Mouse (Mus musculus): ENCODE measurements around the gene Cers2. TPM values are rescaled to one million over a fixed set of nuclear protein-coding genes. Genes with fewer than 3 reads are reported as not detected.

The Cers2 gene
- polyA plus RNA-seq (2021) = 366 TPM

DNA sequence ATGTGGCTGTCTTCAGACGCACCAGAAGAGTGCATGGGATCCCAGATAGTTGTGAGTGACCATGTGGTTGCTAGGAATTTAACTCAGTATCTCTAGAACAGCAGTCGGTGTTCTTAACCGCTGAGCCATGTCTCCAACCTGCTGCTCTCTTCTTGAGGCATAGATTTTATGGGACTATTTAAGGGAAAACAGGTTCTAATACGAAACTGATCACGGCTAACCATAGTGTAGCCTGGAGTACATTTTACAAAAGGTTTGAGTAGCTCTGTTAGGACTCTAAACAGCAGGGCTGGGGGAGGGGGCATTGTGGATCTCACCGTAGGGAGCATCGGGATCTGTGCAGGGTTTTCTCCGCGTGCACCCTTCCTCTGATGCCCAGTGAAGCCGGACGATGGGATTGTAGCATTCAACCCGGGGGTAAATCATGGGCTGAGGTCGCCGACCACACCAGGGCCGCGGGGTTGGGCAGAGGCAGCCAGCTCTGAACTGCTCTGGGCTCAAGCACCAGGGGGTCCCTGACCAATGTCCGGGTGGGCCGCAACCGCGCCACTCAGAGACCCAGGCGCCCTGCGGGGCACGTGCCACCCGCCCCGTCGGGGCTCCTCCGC lies at the start of gene Cers2:
TSS of gene Cers2 (plus strand) at position 306 of the 608 bp plus-strand sequence.
- H3K27me3 ChIP-seq = no peaks in the 10 kb centered on the region
- peak; percentile 0 for ATAC-seq
- no peak for TF ChIP-seq CTCF (IDR thresholded peaks at IDR 0.05)
- POLR2A ChIA-PET = interaction anchor here (0.7 to 1.8 kb wide), 7 partner anchors 8 to 187 kb away, joined by 3 to 5 read pairs (median 3); no protein-coding TSS in a partner anchor
- in situ Hi-C loops (cut with MboI; ENCODE audit: low pct_unique_long_range_greater_than_20kb) = no loop called here
- no peak for DNase-seq (ENCODE audit: low read depth, low spot score)
- CTCF ChIA-PET = interaction anchor here (1.2 to 2.5 kb wide), 2 partner anchors 10 to 35 kb away, joined by 3 to 7 read pairs; no protein-coding TSS in a partner anchor

DNA sequence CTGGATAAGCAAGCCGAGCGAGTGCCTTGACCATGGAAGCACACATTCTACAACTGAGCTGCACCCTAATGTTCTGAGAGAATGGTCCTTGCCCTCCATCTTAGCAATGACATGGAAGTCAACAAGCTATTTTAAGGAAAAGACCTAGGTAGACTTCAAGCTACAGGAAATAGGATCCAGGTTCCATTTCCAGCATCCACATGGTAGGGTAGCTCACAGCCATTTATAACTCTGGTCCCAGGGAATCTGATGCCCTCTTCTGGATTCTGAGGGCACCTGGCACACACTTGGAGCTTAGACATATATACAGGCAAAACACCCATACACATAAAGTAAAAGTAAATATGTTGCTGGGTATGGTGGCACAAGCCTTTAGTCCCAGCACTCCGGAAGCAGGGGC lies 48.5 kb upstream of the Cers2 start:
- ChIA-PET POLR2A (interaction anchor here (0.6 to 1.6 kb wide), 4 partner anchors 9 to 38 kb away, joined by 3 to 7 read pairs (median 4); partner anchors contain the start of gene Mindy1), CTCF (interaction anchor here (1.0 to 2.0 kb wide), 4 partner anchors 10 to 53 kb away, joined by 3 to 10 read pairs (median 5); no protein-coding TSS in a partner anchor)
- H3K27me3 ChIP-seq = no peaks in the 10 kb centered on the region
- no peak for DNase-seq (ENCODE audit: low read depth, low spot score)
- no peak for TF ChIP-seq CTCF (IDR thresholded peaks at IDR 0.05)
- ATAC-seq = no peak
- in situ Hi-C loops (cut with MboI; ENCODE audit: low pct_unique_long_range_greater_than_20kb) = loop anchor here (5.0 kb wide), 1 partner anchor 124 kb away; the partner anchor contains the start of gene Tnfaip8l2

DNA sequence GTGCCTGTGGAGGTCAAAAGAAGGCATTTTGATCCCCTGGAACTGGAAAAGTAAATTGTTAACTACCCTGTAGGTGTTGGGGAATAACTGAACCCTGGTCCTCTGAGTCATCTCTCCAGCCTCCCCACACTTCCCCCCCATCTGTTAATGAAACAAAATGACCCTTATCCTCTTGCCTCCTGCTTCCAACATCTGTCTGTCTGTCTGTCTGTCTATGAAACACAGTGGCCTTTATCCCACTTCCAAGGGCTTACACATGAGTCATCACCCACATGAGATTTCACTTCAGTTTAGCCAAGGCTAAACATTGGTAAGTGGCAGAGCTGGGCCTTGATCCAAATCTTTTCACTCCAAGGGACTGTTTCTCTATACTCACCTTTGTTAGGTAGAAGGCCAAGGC lies 46.7 kb upstream of the Cers2 start:
- POLR2A ChIA-PET = no interaction called here
- no peak for TF ChIP-seq CTCF (IDR thresholded peaks at IDR 0.05)
- CTCF ChIA-PET = interaction anchor here (1.4 kb wide), 1 partner anchor 29 kb away, joined by 3 read pairs; no protein-coding TSS in a partner anchor
- H3K27me3 ChIP-seq = no peaks in the 10 kb centered on the region
- in situ Hi-C loops (cut with MboI; ENCODE audit: low pct_unique_long_range_greater_than_20kb) = loop anchor here (5.0 kb wide), 1 partner anchor 126 kb away; the partner anchor contains the start of gene Tnfaip8l2
- ATAC-seq (no peak), DNase-seq (ENCODE audit: low read depth, low spot score) (peak; percentile 61)

DNA sequence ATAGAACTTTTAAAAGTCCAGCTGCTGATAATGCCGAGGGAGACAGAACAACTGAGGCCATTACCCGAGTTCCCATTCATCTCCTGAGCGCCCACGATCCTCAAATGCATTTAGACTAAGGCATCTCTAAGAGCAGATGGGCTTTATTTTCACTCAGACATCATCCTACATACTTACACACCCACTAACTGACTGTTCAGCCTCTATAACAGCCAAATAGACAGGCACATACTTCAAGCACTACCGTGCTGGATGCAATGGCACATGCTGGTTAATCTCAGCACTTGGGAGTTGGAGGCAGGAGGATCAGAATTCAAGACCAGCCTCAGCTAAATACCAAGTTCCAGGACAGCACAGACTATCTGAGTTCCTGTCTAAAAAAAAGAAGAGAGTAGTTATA lies 44.8 kb upstream of the Cers2 start:
- TF ChIP-seq CTCF (IDR thresholded peaks at IDR 0.05) = no peak
- no peaks in the 10 kb centered on the region for H3K27me3 ChIP-seq
- DNase-seq (ENCODE audit: low read depth, low spot score) (no peak), ATAC-seq (no peak)
- ChIA-PET CTCF (interaction anchor here (1.3 to 1.4 kb wide), 2 partner anchors 8 to 52 kb away, joined by 3 read pairs; partner anchors contain the start of gene Gabpb2), POLR2A (no interaction called here)
- in situ Hi-C loops (cut with MboI; ENCODE audit: low pct_unique_long_range_greater_than_20kb) = loop anchor here (5.0 kb wide), 1 partner anchor 127 kb away; the partner anchor contains the start of gene Tnfaip8l2

DNA sequence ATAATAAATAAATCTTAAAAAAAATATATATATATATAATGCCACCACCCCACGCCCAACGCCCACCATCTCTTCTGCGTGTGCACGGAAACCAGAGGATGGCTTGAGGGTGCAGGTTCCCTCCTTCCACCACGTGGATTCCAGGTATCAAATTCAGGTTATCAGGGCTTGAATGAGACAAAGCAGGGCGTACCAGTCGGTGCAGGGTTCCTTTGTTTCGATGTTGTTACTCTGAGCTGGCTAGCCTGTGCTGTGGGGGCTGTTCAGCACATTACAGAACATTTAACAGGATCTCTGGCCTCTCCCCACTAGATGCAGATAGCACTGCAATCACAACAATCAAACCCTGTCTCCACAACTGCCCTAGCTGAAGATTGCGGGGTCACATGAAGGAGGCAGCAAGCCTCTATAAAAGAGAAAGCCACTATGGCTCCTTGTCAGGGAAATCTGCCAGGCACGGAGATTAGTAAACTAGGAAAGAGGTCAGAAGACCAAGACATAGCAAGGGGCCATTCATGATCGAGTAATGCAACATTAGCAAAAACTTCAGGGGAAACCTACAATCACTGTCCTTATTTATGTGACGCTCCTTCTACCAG lies 43.7 kb upstream of the Cers2 start:
- no peak for ATAC-seq
- TF ChIP-seq CTCF (IDR thresholded peaks at IDR 0.05) = no peak
- POLR2A ChIA-PET = no interaction called here
- CTCF ChIA-PET = interaction anchor here (1.3 to 2.0 kb wide), 3 partner anchors 14 to 53 kb away, joined by 3 to 4 read pairs (median 3); partner anchors contain the start of genes Bnipl and Gabpb2
- H3K27me3 ChIP-seq = no peaks in the 10 kb centered on the region
- in situ Hi-C loops (cut with MboI; ENCODE audit: low pct_unique_long_range_greater_than_20kb) = no loop called here
- DNase-seq (ENCODE audit: low read depth, low spot score) = no peak

DNA sequence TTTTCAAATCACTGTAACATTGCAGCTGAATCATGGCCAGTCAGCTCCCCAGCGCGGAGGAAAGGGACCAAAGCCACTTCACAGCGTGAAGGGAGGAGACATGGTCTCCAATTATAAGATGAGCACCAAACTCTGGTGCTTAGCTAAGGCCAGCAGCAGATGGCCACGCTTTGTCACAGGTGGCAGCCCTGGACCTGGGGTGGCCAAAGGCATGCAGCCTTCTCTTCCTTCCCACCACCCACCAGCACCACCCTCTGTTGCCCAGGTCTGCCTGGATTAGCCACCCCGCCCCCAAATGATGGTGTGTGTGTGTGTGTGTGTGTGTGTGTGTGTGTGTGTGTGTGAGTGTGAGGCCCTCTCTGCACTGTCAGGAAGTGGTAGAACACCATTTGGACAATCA lies 41.1 kb upstream of the Cers2 start:
- ATAC-seq = no peak
- CTCF ChIA-PET = interaction anchor here (4.3 kb wide), 1 partner anchor 10 kb away, joined by 13 read pairs; no protein-coding TSS in a partner anchor
- in situ Hi-C loops (cut with MboI; ENCODE audit: low pct_unique_long_range_greater_than_20kb) = no loop called here
- no peaks in the 10 kb centered on the region for H3K27me3 ChIP-seq
- DNase-seq (ENCODE audit: low read depth, low spot score) = no peak
- TF ChIP-seq CTCF (IDR thresholded peaks at IDR 0.05) = no peak
- POLR2A ChIA-PET = no interaction called here

DNA sequence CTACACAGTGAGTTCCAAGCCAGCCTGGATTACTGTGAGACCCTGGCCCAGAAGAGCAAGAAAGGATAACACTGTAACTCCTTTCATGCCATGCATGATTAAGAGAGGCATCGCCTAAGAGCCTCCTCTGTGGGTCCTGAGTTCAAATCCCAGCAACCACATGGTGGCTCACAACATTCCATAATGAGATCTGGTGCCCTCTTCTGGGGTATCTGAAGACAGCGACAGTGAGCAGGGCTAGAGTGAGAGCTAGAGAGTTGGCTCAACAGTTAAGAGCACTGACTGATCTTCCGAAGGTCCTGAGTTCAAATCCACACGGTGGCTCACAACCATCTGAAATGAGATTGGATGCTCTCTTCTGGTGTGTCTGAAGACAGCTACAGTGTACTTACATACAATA lies 40.1 kb upstream of the Cers2 start:
- DNase-seq (ENCODE audit: low read depth, low spot score) (no peak), ATAC-seq (no peak)
- ChIA-PET CTCF (interaction anchor here (0.6 to 4.3 kb wide), 3 partner anchors 11 to 115 kb away, joined by 3 to 13 read pairs (median 3); no protein-coding TSS in a partner anchor), POLR2A (interaction anchor here (0.6 kb wide), 1 partner anchor 73 kb away, joined by 8 read pairs; no protein-coding TSS in a partner anchor)
- no peak for TF ChIP-seq CTCF (IDR thresholded peaks at IDR 0.05)
- no peaks in the 10 kb centered on the region for H3K27me3 ChIP-seq
- in situ Hi-C loops (cut with MboI; ENCODE audit: low pct_unique_long_range_greater_than_20kb) = no loop called here

DNA sequence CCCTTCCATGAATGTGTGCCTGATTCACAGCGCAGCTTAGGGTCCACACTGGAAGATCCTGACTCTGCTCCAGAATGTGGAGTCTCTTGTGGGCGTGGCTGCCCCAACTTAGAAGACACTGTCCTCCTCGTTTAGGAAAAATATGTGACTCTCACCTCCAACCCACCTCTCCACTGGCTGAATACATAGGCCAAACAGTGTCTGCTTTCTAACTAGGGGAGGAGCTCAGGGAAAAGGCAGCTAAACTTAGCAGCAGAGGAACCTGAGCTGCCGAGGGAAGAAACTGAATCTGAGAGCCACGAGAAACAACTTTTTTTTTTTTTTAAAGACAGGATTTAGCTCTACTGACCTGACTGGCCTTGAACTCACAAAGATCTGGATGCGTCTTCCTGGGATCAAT lies 39.4 kb upstream of the Cers2 start:
- ChIA-PET CTCF (interaction anchor here (0.6 to 4.3 kb wide), 7 partner anchors 9 to 116 kb away, joined by 3 to 13 read pairs (median 3); no protein-coding TSS in a partner anchor), POLR2A (interaction anchor here (0.6 to 1.0 kb wide), 2 partner anchors 10 to 74 kb away, joined by 3 to 8 read pairs; no protein-coding TSS in a partner anchor)
- no peak for TF ChIP-seq CTCF (IDR thresholded peaks at IDR 0.05)
- DNase-seq (ENCODE audit: low read depth, low spot score) (no peak), ATAC-seq (no peak)
- H3K27me3 ChIP-seq = no peaks in the 10 kb centered on the region
- in situ Hi-C loops (cut with MboI; ENCODE audit: low pct_unique_long_range_greater_than_20kb) = no loop called here

DNA sequence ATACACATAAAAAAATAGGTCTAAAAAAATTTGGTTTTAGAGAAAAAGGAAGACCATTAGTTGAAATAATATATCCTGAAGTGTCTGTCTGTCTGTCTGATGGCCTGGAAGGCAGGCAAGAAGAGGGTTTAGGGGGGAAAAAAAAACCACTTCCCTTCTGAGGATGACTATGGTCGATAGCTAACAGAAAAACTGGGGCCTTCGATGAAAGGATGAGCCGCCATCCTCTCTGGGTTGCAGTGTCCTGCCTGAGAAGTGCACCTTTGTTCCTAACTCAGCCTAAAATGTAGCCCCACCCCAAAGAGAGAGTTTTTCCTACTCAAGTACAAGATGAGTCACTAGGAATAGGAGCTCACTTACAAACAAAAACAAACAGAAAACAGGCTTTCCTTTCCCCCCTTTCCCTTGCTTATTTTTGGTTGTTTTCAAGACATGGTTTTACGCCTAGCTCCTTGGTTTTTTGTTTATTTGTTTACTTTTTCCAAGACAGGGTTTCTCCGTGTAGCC lies 38.1 kb upstream of the Cers2 start:
- in situ Hi-C loops (cut with MboI; ENCODE audit: low pct_unique_long_range_greater_than_20kb) = no loop called here
- ATAC-seq (no peak), DNase-seq (ENCODE audit: low read depth, low spot score) (no peak)
- ChIA-PET POLR2A (no interaction called here), CTCF (interaction anchor here (1.8 to 4.3 kb wide), 3 partner anchors 10 to 19 kb away, joined by 5 to 13 read pairs (median 10); no protein-coding TSS in a partner anchor)
- no peak for TF ChIP-seq CTCF (IDR thresholded peaks at IDR 0.05)
- no peaks in the 10 kb centered on the region for H3K27me3 ChIP-seq

DNA sequence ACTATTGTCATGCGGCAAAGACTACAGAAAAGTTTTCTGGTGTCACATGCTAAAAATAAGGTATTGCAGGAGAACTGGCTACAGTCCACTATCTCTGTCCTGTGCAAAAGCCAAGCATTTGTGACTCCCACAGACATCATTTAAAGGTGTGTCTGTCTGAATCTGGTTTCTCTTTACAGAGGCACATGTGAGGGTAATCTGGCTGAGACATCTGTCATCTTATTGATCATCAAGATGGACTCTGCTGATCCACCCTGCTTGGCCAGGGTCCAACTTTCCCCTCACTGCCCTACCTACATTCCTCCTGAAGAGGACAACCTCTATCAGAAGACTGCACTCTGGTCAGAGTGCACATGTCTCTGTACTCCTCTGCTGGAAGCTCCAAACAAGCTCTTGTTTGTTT lies 37.4 kb upstream of the Cers2 start:
- no peaks in the 10 kb centered on the region for H3K27me3 ChIP-seq
- CTCF ChIA-PET = interaction anchor here (1.0 to 2.1 kb wide), 3 partner anchors 8 to 19 kb away, joined by 3 to 10 read pairs (median 5); no protein-coding TSS in a partner anchor
- DNase-seq (ENCODE audit: low read depth, low spot score) (no peak), ATAC-seq (no peak)
- TF ChIP-seq CTCF (IDR thresholded peaks at IDR 0.05) = no peak
- POLR2A ChIA-PET = no interaction called here
- in situ Hi-C loops (cut with MboI; ENCODE audit: low pct_unique_long_range_greater_than_20kb) = no loop called here

All from Patski (cell line).